Mouse (Mus musculus) stomach, embryonic 16.5 days (tissue): ENCODE measurements around the gene Mcl1. TPM values are rescaled to one million over a fixed set of nuclear protein-coding genes. Genes with fewer than 3 reads are reported as not detected.
"Not testable (repeated sequence)": the region's sequence is repeated elsewhere in the genome, so short reads cannot be mapped to it uniquely, and the experiment has no call there.

Source experiments
- ATAC-seq: fragments of 200-750 bp; cut with Nextera tagmentation; 2 replicates; pipeline ENCODE4 v1.8.0; 2017; ENCODE audit warnings: moderate number of reproducible peaks, moderate TSS enrichment; ENCODE audit not compliant: insufficient read depth, low FRiP score
- H3K27ac ChIP-seq: fragments of 300-500 bp; sonication (generic); 2 replicates; pipeline ENCODE4 v1.5.1; 2014; ENCODE audit warnings: low read length
- H3K27me3 ChIP-seq: fragments of 300-500 bp; sonication (generic); 2 replicates; pipeline ENCODE4 v1.6.1; 2014; ENCODE audit warnings: low read length, control low read depth, mixed read lengths; ENCODE audit not compliant: control insufficient read depth, insufficient read depth
- H3K36me3 ChIP-seq: fragments of 300-500 bp; sonication (generic); 2 replicates; pipeline ENCODE4 v1.6.1; 2014; ENCODE audit warnings: low read length; ENCODE audit not compliant: control insufficient read depth, insufficient read depth
- H3K4me1 ChIP-seq: fragments of 300-500 bp; sonication (generic); 2 replicates; pipeline ENCODE4 v1.6.1; 2014; ENCODE audit warnings: low read length, control low read depth, mixed read lengths; ENCODE audit not compliant: control insufficient read depth, insufficient read depth
- H3K4me2 ChIP-seq: fragments of 300-500 bp; sonication (generic); 2 replicates; pipeline ENCODE4 v1.6.1; 2014; ENCODE audit warnings: low read depth, low read length, mixed read lengths
- H3K4me3 ChIP-seq: fragments of 300-500 bp; sonication (generic); replicated peaks from 2 replicates; pipeline ENCODE4 v1.5.1; 2014; ENCODE audit warnings: mild to moderate bottlenecking, low read length
- H3K9ac ChIP-seq: fragments of 300-500 bp; sonication (generic); 2 replicates; pipeline ENCODE4 v1.6.1; 2014; ENCODE audit warnings: low read length
- H3K9me3 ChIP-seq: fragments of 300-500 bp; sonication (generic); replicated peaks from 2 replicates; pipeline ENCODE4 v1.6.1; 2016; ENCODE audit warnings: low read length, control low read depth; ENCODE audit not compliant: control insufficient read depth
- WGBS: fragments of 180-500 bp; shearing (Covaris S2); extraction: QIAGEN DNeasy Blood & Tissue Kit; methylation state at CpG from one replicate; pipeline ENCODE4 v1.1.7; 2014; 5-methylcytosine and 5-hydroxymethylcytosine counted together
- polyA plus RNA-seq: library from polyadenylated mRNA; unstranded; fragments of >200 nt; fragmentation: Nextera tagmentation; extraction: Ambion mirVana; gene quantifications from 2 replicates; pipeline ENCODE4 v1.2.1, GENCODE M21; 2015

Gene Mcl1
- polyA plus RNA-seq, 1 experiment from 2014 or later, result 20.5 TPM

DNA sequence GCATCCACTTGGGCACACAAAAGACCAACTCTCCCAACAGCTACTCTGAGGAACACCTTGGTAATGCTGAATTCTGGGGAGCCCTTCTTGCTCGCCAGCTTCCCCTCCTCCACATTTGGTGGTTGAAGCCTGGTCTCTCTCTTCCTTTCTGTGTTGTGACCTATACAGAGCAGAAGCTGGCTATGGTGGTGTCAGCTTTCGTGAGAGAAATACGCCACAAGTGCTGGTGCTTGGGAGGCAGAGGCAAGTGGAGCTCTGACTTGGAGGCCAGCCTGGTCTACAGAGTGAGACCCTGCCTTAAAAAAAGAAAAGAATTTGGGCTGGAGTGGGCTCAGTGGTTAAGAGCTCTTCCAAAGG is 10.7 kb downstream of the Mcl1 start:
- H3K36me3 ChIP-seq, result peaks cover 11% of the 10 kb centered on the region
- no peak overlapping the region for H3K9ac ChIP-seq
- no peak for ATAC-seq
- peaks cover 68% of the 10 kb centered on the region for H3K4me1 ChIP-seq
- no peak overlapping the region for H3K4me2 ChIP-seq
- no peaks in the 10 kb centered on the region for H3K27me3 ChIP-seq
- H3K9me3 ChIP-seq, result no peaks in the 10 kb centered on the region
- H3K27ac ChIP-seq, result peak overlapping the region; percentile 68
- WGBS, result 89% methylated on average over 3 of the region's 3 CpGs
- no peak overlapping the region for H3K4me3 ChIP-seq

DNA sequence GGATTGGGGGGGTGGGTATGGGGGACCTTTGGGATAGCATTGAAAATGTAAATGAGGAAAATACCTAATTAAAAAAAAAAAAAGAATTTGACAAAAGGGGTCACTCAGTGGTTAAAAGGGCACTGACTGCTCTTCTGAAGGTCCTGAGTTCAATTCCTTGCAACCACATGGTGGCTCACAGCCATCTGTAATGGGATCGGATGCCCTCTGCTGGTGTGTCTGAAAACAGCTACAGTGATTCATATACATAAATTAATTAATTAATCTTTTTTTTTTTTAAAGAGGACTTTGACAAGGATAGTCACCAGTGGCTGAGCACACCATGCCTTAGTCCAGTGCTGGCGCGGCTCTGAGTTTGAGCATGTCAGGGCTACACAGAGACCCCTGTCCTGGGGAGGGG is 11.8 kb downstream of the Mcl1 start:
- WGBS, result 97% methylated on average over 3 of the region's 3 CpGs
- not testable (repeated sequence) for H3K4me2 ChIP-seq, ATAC-seq, H3K4me3 ChIP-seq, H3K27me3 ChIP-seq, H3K9me3 ChIP-seq, H3K27ac ChIP-seq, H3K36me3 ChIP-seq, H3K9ac ChIP-seq
- H3K4me1 ChIP-seq, result peaks cover 73% of the 10 kb centered on the region

DNA sequence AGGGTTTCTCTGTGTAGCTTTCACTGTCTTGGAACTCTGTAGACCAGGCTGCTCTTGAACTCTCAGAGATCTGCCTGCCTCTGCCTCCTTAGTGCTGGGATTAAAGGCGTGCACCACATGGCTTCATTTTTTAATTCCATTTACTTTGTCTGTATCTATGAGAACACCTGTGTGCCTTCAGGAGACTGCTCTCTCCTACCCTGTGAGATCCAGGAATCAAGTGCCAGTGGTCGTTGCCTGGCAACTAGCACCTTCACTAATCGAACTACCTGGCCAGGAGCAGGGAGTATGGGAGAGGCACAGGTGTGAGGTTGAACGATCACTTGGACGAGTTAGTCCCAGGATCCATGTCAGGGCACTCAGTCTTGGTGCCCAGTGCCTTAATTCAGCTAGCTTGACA is 12.6 kb downstream of the Mcl1 start:
- H3K9me3 ChIP-seq, result no peaks in the 10 kb centered on the region
- WGBS, result 72% methylated on average over 5 of the region's 5 CpGs
- no peaks in the 10 kb centered on the region for H3K36me3 ChIP-seq
- H3K27ac ChIP-seq, result no peak overlapping the region; the same call in 1 of the 2 replicates
- H3K4me1 ChIP-seq, result peaks cover 76% of the 10 kb centered on the region
- H3K27me3 ChIP-seq, result no peaks in the 10 kb centered on the region
- H3K4me2 ChIP-seq, result no peak overlapping the region
- no peak overlapping the region for H3K4me3 ChIP-seq
- H3K9ac ChIP-seq, result no peak overlapping the region
- ATAC-seq, result no peak

DNA sequence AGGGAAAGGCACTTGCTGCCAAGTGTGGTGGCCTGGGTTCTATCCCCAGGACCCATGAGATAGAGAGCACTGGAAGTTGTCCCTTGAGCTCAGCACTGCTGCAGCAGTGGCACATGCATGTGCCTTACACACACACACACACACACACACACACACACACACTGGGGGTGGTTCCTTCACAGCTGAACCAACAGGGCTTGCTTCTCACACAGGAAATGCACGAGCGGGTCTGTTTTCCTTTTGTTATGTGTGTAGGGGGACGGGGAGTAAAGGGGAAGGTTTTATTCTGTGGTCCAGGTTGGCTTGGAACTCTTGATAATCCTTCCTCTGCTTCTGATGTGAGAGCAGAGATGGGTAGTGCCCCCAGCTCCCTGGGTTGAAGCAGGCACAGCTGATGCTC is 13.9 kb downstream of the Mcl1 start:
- 17% methylated on average over 3 of the region's 3 CpGs for WGBS
- H3K4me2 ChIP-seq, result 0 out of 2 replicates have a peak overlapping the region, but pooled peaks have one; percentile 43

DNA sequence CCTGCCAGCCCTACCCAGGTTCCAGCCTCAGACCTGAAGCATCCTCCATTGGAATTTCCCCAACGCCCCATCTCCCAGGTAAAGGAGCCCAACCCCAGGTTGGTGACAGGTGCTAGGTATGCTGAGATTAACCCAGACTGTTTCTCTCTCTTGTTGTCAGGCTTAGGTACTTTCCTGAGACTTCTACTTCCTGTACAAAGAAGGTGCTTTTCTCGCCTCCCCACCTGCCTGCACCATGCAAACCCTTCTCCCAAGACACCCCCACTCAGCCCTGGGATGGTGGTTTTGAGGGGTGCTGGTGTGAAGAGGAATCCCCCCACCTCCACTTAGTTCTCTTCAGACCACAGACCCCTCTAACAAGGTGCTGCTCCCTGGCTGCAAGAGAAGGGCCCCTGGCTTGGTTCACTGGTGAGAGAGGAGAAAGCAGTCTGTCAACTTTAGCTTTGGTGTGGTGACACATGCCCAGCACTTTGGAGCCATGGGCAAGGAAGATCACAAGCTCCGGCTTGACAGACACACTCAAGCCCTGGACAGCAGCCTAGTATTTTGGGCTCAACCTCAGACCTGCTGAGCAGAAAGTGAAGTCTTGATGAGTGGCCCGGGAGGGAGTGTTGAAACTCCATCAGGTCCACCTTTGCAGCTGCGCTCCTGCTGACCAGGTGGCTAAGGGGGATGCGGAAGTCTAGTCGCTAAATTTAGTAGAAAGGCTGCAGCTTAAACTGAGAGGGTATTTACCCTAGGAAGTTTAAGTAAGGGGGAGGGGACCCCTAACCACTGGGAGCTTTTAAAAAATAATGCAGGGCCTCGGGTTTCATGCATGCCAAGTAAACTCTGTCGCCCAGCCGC is 14.5 kb downstream of the Mcl1 start:
- no peak overlapping the region for H3K4me3 ChIP-seq
- peak overlapping the region; percentile 43 for H3K4me2 ChIP-seq
- no peaks in the 10 kb centered on the region for H3K36me3 ChIP-seq
- peak overlapping the region; percentile 54 for H3K9ac ChIP-seq
- ATAC-seq, result no peak
- 23% methylated on average over 10 of the region's 10 CpGs for WGBS
- H3K27ac ChIP-seq, result peak overlapping the region; percentile 99
- H3K4me1 ChIP-seq, result peaks cover 63% of the 10 kb centered on the region
- no peaks in the 10 kb centered on the region for H3K27me3 ChIP-seq
- no peaks in the 10 kb centered on the region for H3K9me3 ChIP-seq

More for the DNA sequence above, 13.9 kb downstream of the Mcl1 start:
- Histone ChIP-seq H3K27me3 (no peaks in the 10 kb centered on the region), H3K9me3 (no peaks in the 10 kb centered on the region), H3K36me3 (no peaks in the 10 kb centered on the region), H3K27ac (peak overlapping the region; percentile 99), H3K4me1 (peaks cover 70% of the 10 kb centered on the region), H3K4me3 (no peak overlapping the region), H3K9ac (peak overlapping the region; percentile 54)
- ATAC-seq, result no peak

DNA sequence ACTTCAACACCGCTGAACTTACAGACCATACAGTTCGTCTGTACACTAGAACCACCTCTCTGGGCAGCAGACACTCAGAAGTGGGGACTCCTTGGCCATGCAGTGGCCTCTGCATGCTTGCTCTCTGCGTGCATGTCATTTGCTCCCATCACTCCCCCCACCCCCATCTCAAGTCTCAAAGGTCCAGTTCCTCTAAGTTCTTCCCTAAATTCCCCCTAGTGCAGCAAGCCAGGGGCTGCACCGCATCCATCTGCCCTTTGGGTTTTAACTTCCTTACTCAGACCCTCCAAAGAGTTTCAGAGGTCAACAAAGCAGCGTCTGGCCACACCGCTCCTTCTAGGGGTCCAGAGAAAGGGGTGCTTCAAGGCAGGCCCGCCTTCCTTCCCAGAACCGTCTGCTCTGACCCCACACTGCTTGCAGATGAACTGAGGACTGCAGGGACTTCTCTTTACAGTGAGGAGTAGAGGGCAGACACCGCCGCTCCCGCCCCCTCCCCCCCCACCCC is 15.2 kb downstream of the Mcl1 start:
- peak overlapping the region; percentile 2; the same call in 1 of the 2 replicates for H3K4me3 ChIP-seq
- peak overlapping the region; percentile 54 for H3K9ac ChIP-seq
- peak overlapping the region; percentile 99 for H3K27ac ChIP-seq
- no peaks in the 10 kb centered on the region for H3K27me3 ChIP-seq
- no peaks in the 10 kb centered on the region for H3K36me3 ChIP-seq
- 11% methylated on average over 11 of the region's 11 CpGs for WGBS
- H3K4me1 ChIP-seq, result peaks cover 57% of the 10 kb centered on the region
- H3K4me2 ChIP-seq, result peak overlapping the region; percentile 43
- no peaks in the 10 kb centered on the region for H3K9me3 ChIP-seq
- ATAC-seq, result no peak; the same call in 1 of the 2 replicates

DNA sequence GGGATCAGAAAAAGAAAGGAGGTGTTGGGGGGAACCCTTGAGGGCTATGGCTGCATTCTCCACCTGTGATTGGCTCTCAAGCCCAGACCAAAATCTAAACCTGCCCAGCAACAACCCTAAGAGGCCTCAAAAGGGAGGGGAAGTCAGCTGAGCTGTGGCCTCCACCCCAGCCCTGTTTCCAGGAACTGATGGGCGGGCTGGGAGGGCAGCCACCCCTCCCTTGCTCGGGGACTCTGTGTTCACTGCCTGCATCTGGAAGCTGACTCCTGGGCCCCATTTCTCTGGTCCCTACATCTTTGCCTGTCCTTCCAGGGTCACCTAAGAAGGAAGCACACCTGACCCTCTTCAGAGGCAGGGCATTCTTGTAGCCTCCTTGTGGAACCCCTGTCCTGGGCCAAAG is 15.6 kb downstream of the Mcl1 start:
- WGBS, result 11% methylated on average over 2 of the region's 2 CpGs
- peak overlapping the region; percentile 43 for H3K4me2 ChIP-seq
- peak overlapping the region; percentile 99 for H3K27ac ChIP-seq
- peak overlapping the region; percentile 54 for H3K9ac ChIP-seq
- H3K9me3 ChIP-seq, result no peaks in the 10 kb centered on the region
- ATAC-seq, result peak; percentile 84
- H3K4me3 ChIP-seq, result peak overlapping the region; percentile 2; the same call in 1 of the 2 replicates
- H3K4me1 ChIP-seq, result peaks cover 55% of the 10 kb centered on the region
- no peaks in the 10 kb centered on the region for H3K36me3 ChIP-seq
- no peaks in the 10 kb centered on the region for H3K27me3 ChIP-seq

DNA sequence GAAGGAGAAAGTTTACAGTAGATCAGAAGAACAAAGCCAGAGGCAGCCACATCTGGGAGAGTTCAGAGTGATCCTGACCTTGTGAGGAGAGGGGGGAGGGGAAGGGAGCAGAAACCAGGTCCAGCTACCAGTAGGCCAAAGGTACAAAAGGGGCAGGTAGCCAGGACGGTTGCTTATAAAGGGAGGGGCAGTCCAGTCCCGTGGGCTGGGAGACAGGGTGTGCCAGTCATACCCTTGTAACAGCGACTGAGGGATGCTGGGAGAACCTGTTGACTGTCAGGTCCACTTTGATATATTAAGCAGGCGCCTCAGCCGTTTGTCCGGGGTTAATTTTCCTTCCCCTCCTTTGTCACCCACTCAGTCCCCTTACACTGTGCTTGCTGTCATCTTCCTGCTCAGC is 16.2 kb downstream of the Mcl1 start:
- H3K36me3 ChIP-seq, result no peaks in the 10 kb centered on the region

DNA sequence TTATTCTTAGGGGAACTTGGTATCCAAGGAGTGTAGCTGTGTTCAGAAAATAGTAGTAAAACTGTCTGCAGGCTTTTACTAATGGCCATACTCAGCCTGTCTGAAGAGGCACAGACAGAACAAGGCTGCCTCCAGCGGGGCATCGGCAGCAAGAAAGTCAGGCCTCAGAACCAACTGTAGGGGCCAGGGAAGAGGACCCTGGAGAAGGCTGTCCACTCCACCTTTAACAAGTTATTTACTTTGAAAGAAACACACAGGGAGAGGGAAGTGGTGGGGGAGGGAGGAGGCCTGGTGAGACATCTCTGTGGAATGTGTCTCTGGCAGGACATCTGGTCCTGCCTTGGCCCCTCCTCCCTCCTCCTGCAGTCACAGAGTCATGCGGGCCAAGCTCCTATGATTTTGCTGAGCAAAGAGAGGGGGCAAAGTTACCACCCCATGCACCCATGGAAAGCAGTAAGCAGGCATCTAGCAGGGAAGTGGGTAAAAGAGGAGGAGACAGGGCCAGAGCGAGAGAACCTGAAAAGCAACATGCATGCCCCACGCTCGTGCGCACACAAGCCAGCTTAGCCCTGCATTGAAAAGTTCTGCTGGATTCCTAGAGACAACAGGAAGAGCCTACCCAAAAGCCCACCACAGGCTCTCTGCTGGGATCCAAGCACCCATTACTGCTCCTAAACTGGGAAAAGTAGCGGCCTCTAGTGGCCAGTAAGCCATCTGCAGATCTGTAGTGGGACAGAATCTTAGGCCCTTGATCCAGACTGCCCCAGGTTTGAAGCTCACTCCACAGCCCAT is 16.9 kb downstream of the Mcl1 start:
- Histone ChIP-seq H3K9me3 (no peaks in the 10 kb centered on the region), H3K9ac (peak overlapping the region; percentile 52), H3K27ac (peak overlapping the region; percentile 99), H3K4me2 (peak overlapping the region; percentile 43), H3K27me3 (no peaks in the 10 kb centered on the region), H3K4me1 (peaks cover 59% of the 10 kb centered on the region), H3K4me3 (no peak overlapping the region), H3K36me3 (no peaks in the 10 kb centered on the region)
- ATAC-seq, result peak; percentile 77
- 14% methylated on average over 8 of the region's 8 CpGs for WGBS

More for the DNA sequence above, 16.2 kb downstream of the Mcl1 start:
- ATAC-seq, result peak; percentile 68
- Histone ChIP-seq H3K9ac (peak overlapping the region; percentile 54), H3K4me1 (peaks cover 53% of the 10 kb centered on the region), H3K4me2 (peak overlapping the region; percentile 43), H3K9me3 (no peaks in the 10 kb centered on the region), H3K4me3 (no peak overlapping the region), H3K27me3 (no peaks in the 10 kb centered on the region), H3K27ac (peak overlapping the region; percentile 99)
- WGBS, result 3% methylated on average over 6 of the region's 6 CpGs
